Mouse (Mus musculus) embryonic facial prominence, embryonic 10.5 days (tissue): ENCODE measurements around the gene Prr12. TPM values are rescaled to one million over a fixed set of nuclear protein-coding genes. Genes with fewer than 3 reads are reported as not detected.
"Not testable (repeated sequence)": the region's sequence is repeated elsewhere in the genome, so short reads cannot be mapped to it uniquely, and the experiment has no call there.

Experiments
- DNase-seq: peaks from one replicate; pipeline ENCODE4 v3.0.0-alpha.2; 2017; ENCODE audit warnings: low spot score
- H3K27ac ChIP-seq: fragments of 300-500 bp; sonication (generic); replicated peaks from 2 replicates; pipeline ENCODE4 v1.5.1; 2016; ENCODE audit warnings: mild to moderate bottlenecking
- H3K27me3 ChIP-seq: fragments of 300-500 bp; sonication (generic); replicated peaks from 2 replicates; pipeline ENCODE4 v1.6.1; 2016; ENCODE audit warnings: low read depth, mild to moderate bottlenecking; ENCODE audit not compliant: poor library complexity, severe bottlenecking
- H3K36me3 ChIP-seq: fragments of 300-500 bp; sonication (generic); replicated peaks from 2 replicates; pipeline ENCODE4 v1.6.1; 2016; ENCODE audit warnings: mild to moderate bottlenecking, moderate library complexity
- H3K4me1 ChIP-seq: fragments of 300-500 bp; sonication (generic); 2 replicates; pipeline ENCODE4 v1.6.1; 2016
- H3K4me3 ChIP-seq: fragments of 300-500 bp; sonication (generic); 2 replicates; pipeline ENCODE4 v1.5.1; 2016; ENCODE audit warnings: mild to moderate bottlenecking, moderate library complexity
- H3K9me3 ChIP-seq: fragments of 300-500 bp; sonication (generic); 2 replicates; pipeline ENCODE4 v1.6.1; 2016; ENCODE audit warnings: mild to moderate bottlenecking
- WGBS: fragments of 180-500 bp; shearing (Covaris S2); methylation state at CpG from one replicate; pipeline ENCODE4 v1.1.7; 2016; 5-methylcytosine and 5-hydroxymethylcytosine counted together
- polyA plus RNA-seq: library from polyadenylated mRNA; unstranded; fragments of >200 nt; fragmentation: Nextera tagmentation; extraction: Ambion mirVana; gene quantifications from 2 replicates; pipeline ENCODE4 v1.2.1, GENCODE M21; 2016

Gene Prr12
- polyA plus RNA-seq, 1 experiment from 2014 or later, result 14.9 TPM

- peaks cover 20% of the 10 kb centered on the region for H3K4me1 ChIP-seq
- DNase-seq, result no peak
- 0 out of 2 replicates have a peak overlapping the region, but pooled peaks have one; percentile 24 for H3K27ac ChIP-seq
- peak overlapping the region; percentile 8; the same call in 1 of the 2 replicates for H3K4me3 ChIP-seq
- no peaks in the 10 kb centered on the region for H3K9me3 ChIP-seq
- 0 out of 2 replicates have a peak, but pooled peaks cover 2% of the 10 kb centered on the region for H3K27me3 ChIP-seq
- peaks cover 46% of the 10 kb centered on the region for H3K36me3 ChIP-seq
- 80% methylated on average over 8 of the region's 8 CpGs for WGBS
Observed at GRCm38 (mm10) chr7:45025601-45026220, 27.0 kb downstream of the Prr12 start.

GRCm38 (mm10) chr7:45024281-45025248 lies 28.1 kb downstream of the Prr12 start:
- 88% methylated on average over 15 of the region's 15 CpGs for WGBS
- no peak for DNase-seq
- Histone ChIP-seq H3K4me3 (no peak overlapping the region), H3K27me3 (peaks cover 7% of the 10 kb centered on the region; the same call in 1 of the 2 replicates), H3K9me3 (no peaks in the 10 kb centered on the region), H3K36me3 (peaks cover 35% of the 10 kb centered on the region), H3K4me1 (peaks cover 26% of the 10 kb centered on the region), H3K27ac (no peak overlapping the region)

- H3K27me3 ChIP-seq, result peaks cover 14% of the 10 kb centered on the region; the same call in 1 of the 2 replicates
- H3K4me3 ChIP-seq, DNase-seq, H3K27ac ChIP-seq, H3K9me3 ChIP-seq: not testable (repeated sequence)
- H3K4me1 ChIP-seq, result peaks cover 35% of the 10 kb centered on the region
- H3K36me3 ChIP-seq, result peaks cover 26% of the 10 kb centered on the region
- WGBS, result 82% methylated on average over 5 of the region's 5 CpGs
Observed at GRCm38 (mm10) chr7:45023711-45024110, 29.0 kb downstream of the Prr12 start.

- peaks cover 40% of the 10 kb centered on the region for H3K4me1 ChIP-seq
- H3K27ac ChIP-seq, result no peak overlapping the region
- 0 out of 2 replicates have a peak overlapping the region, but pooled peaks have one; percentile 5 for H3K4me3 ChIP-seq
- 78% methylated on average over 9 of the region's 9 CpGs for WGBS
- no peaks in the 10 kb centered on the region for H3K9me3 ChIP-seq
- H3K27me3 ChIP-seq, result peaks cover 18% of the 10 kb centered on the region; the same call in 1 of the 2 replicates
- DNase-seq, result no peak
- H3K36me3 ChIP-seq, result no peaks in the 10 kb centered on the region
Observed at GRCm38 (mm10) chr7:45020225-45020624, 32.5 kb downstream of the Prr12 start.

- WGBS, result 31% methylated on average over 8 of the region's 8 CpGs
- peak overlapping the region; percentile 98 for H3K4me3 ChIP-seq
- H3K27me3 ChIP-seq, result peaks cover 18% of the 10 kb centered on the region; the same call in 1 of the 2 replicates
- H3K27ac ChIP-seq, result no peak overlapping the region
- peaks cover 3% of the 10 kb centered on the region for H3K36me3 ChIP-seq
- peaks cover 50% of the 10 kb centered on the region for H3K4me1 ChIP-seq
- no peak for DNase-seq
- H3K9me3 ChIP-seq, result no peaks in the 10 kb centered on the region
Observed at GRCm38 (mm10) chr7:45019031-45019571, 33.6 kb downstream of the Prr12 start.

GRCm38 (mm10) chr7:45017242-45018061 lies 35.2 kb downstream of the Prr12 start, which contains the start of gene Rras:
Rras (plus strand) TSS chr7:45017961.
- DNase-seq, result peak; percentile 92
- Histone ChIP-seq H3K4me1 (peaks cover 51% of the 10 kb centered on the region), H3K9me3 (no peaks in the 10 kb centered on the region), H3K36me3 (peaks cover 20% of the 10 kb centered on the region), H3K4me3 (peak within 1 kb of the TSS; percentile 98), H3K27me3 (peaks cover 18% of the 10 kb centered on the region; the same call in 1 of the 2 replicates), H3K27ac (peak within 1 kb of the TSS; percentile 96)
- under 1% methylated on average over 36 of the region's 36 CpGs for WGBS

- Histone ChIP-seq H3K27me3 (peaks cover 18% of the 10 kb centered on the region; the same call in 1 of the 2 replicates), H3K9me3 (no peaks in the 10 kb centered on the region), H3K36me3 (peaks cover 27% of the 10 kb centered on the region), H3K4me1 (peaks cover 51% of the 10 kb centered on the region), H3K4me3 (peak overlapping the region; percentile 98), H3K27ac (peak overlapping the region; percentile 96)
- 2% methylated on average over 4 of the region's 4 CpGs for WGBS
- DNase-seq, result no peak
Observed at GRCm38 (mm10) chr7:45016761-45017160, 35.9 kb downstream of the Prr12 start.

GRCm38 (mm10) chr7:45015957-45016612 lies 36.6 kb downstream of the Prr12 start, which contains the start of gene Scaf1:
Scaf1 (minus strand) TSS chr7:45016363.
- no peaks in the 10 kb centered on the region for H3K9me3 ChIP-seq
- H3K4me1 ChIP-seq, result peaks cover 49% of the 10 kb centered on the region
- peak; percentile 100 for DNase-seq
- H3K36me3 ChIP-seq, result peaks cover 33% of the 10 kb centered on the region
- peak within 1 kb of the TSS; percentile 98 for H3K4me3 ChIP-seq
- peaks cover 18% of the 10 kb centered on the region; the same call in 1 of the 2 replicates for H3K27me3 ChIP-seq
- WGBS, result under 1% methylated on average over 69 of the region's 69 CpGs
- H3K27ac ChIP-seq, result peak within 1 kb of the TSS; percentile 96

GRCm38 (mm10) chr7:45015344-45015956 lies 37.2 kb downstream of the Prr12 start:
- H3K27me3 ChIP-seq, result peaks cover 15% of the 10 kb centered on the region; the same call in 1 of the 2 replicates
- H3K9me3 ChIP-seq, result no peaks in the 10 kb centered on the region
- peaks cover 47% of the 10 kb centered on the region for H3K4me1 ChIP-seq
- WGBS, result 2% methylated on average over 20 of the region's 20 CpGs
- H3K27ac ChIP-seq, result peak overlapping the region; percentile 96
- no peak for DNase-seq
- peaks cover 40% of the 10 kb centered on the region for H3K36me3 ChIP-seq
- peak overlapping the region; percentile 98 for H3K4me3 ChIP-seq

GRCm38 (mm10) chr7:45014096-45014451 lies 38.6 kb downstream of the Prr12 start:
- peaks cover 53% of the 10 kb centered on the region for H3K36me3 ChIP-seq
- no peak for DNase-seq
- H3K4me3 ChIP-seq, result peak overlapping the region; percentile 98; the same call in 1 of the 2 replicates
- peaks cover 35% of the 10 kb centered on the region for H3K4me1 ChIP-seq
- WGBS, result 96% methylated on average over 3 of the region's 3 CpGs
- H3K27me3 ChIP-seq, result peaks cover 7% of the 10 kb centered on the region; the same call in 1 of the 2 replicates
- no peaks in the 10 kb centered on the region for H3K9me3 ChIP-seq
- no peak overlapping the region for H3K27ac ChIP-seq
